Mouse (Mus musculus): Measurements from ENCODE around the gene Ube2q1. TPM values are rescaled to one million over a fixed set of nuclear protein-coding genes. Genes with fewer than 3 reads are reported as not detected.

Ube2q1 gene
- total RNA-seq, 2 experiments from 2014 or later = 51.3 to 89.0 TPM

- no peak for ATAC-seq (replicated peaks; ENCODE audit: low FRiP score, low TSS enrichment, poor library complexity, severe bottlenecking)
These were observed 45.2 kb downstream of the Ube2q1 start for GRCm38 (mm10) chr3:89818605-89819004.

GRCm38 (mm10) chr3:89819897-89820296, 46.5 kb downstream of the Ube2q1 start:
- ATAC-seq (replicated peaks; ENCODE audit: low FRiP score, low TSS enrichment, poor library complexity, severe bottlenecking) = no peak; the same call in 1 of the 2 replicates

- no peak for ATAC-seq (replicated peaks; ENCODE audit: low FRiP score, low TSS enrichment, poor library complexity, severe bottlenecking)
These were observed 47.1 kb downstream of the Ube2q1 start for GRCm38 (mm10) chr3:89820311-89821095.

DNA sequence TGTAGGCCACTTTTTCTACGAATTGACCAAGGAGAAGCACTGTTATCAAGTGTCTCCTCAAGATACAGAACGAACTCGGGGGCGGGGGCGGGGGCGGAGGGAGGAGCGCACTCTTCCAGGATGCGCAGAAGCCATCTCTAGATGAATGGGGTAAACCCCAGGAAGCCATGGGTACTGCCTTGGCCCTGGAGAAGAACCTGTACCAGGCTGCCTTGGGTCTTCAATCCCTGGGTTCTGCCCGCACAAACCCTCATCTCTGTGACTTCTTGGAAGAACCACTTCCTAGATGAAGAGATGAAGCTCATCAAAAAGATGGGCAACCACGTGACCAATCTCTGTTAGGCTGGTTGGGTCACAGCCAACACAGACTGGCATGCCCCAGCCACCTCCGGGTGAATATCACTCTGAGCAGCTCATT, 47.7 kb downstream of the Ube2q1 start:
- no peak for ATAC-seq (replicated peaks; ENCODE audit: low FRiP score, low TSS enrichment, poor library complexity, severe bottlenecking)

DNA sequence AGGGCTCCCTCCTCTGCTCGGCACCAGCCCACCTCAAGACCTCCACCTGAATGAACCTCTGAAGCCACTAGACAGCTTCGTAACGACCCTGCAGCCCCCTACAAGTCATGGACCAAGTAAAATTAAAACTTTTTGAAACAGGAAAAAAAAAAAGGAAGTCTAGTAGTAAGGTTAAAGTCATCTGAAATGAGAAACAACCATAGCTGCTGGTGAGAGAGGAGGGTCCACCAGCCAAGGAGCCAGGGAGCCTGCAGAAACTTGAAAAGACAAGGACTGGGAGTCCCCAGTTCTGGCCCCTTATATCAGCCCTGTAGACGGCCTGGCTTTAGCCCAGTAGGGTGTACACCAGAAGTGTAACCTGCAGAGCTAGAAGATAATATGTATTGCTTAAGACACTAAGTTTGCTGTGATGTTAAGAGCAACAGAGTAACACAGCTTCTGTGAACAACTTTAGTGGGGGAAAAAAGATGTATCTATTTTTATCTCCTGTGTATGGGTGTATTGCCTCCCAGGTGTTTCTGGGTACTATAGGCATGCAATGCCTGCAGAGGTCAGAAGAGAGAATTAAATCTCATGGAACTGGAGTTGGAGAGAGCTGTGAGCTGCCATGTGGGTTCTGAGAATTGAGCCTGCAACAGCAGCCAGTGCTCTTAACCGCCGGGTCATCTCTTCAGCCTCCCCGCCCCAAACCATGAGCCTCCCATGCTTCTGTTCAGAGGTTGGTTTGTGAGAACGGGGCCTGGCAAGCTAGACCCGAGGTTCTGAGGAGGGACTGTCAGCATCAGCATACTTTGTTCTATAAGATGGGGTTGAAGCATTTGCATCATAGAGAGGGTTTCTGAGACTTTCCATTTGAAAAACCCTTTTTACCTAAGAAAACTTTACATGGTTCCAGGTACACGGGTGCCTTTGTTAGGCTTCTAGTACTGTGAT, 48.4 kb downstream of the Ube2q1 start:
- no peak for ATAC-seq (replicated peaks; ENCODE audit: low FRiP score, low TSS enrichment, poor library complexity, severe bottlenecking)

DNA sequence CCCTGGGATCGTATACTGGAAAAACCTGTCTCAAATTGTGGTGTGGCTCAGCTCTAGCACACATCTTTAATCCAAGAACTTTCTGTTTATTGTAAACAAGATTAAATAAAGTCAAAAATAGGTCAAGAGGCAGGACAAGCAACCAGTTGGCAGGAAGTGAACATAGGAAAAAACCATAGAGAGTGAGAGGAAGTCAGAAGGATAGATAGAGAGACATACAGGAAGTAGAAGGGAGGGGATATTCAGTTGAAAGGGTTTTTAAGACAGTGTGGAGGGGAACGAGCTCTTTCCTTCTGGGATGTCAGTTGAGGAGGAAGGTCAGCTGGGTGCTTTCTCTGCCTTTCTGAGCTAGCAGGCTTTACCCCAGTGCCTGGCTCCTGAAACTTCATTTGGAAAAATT, 50.2 kb downstream of the Ube2q1 start:
- no peak for ATAC-seq (replicated peaks; ENCODE audit: low FRiP score, low TSS enrichment, poor library complexity, severe bottlenecking)

DNA sequence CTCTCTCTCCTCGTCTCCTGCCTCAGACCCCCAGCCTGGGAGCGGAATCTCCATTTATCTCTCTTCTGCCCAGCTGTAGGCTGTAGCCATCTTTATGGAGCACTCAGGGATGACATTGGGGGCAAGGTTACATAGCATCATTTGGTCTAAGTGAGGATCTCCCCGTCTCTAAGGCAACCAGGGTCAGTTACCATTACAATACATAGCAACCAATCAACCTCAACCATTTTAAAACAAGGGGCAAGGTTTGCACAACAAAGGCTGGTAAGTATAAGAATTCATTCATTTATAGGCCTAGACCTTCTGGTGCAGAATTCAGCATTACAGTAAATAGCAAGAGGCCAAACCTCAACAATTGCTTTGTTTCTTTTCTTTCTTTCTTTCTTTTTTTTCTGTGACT, 52.9 kb downstream of the Ube2q1 start:
- no peak for ATAC-seq (replicated peaks; ENCODE audit: low FRiP score, low TSS enrichment, poor library complexity, severe bottlenecking)

- no peak for ATAC-seq (replicated peaks; ENCODE audit: low FRiP score, low TSS enrichment, poor library complexity, severe bottlenecking)
These were observed 57.6 kb downstream of the Ube2q1 start, which contains the start of gene She for GRCm38 (mm10) chr3:89830815-89831591. Gene She (plus strand): TSS chr3:89831370.

Other genes starting within 250 kb of the Ube2q1 start
- 44.0 and 50.6 TPM in 2 replicates for gene Adar, start 58.6 kb upstream of the Ube2q1 start, total RNA-seq (2014; fragmentation: Nextera tagmentation)
- 21.0 and 29.4 TPM in 2 replicates for gene Adar, start 58.6 kb upstream of the Ube2q1 start, total RNA-seq (2017)
- gene Chrnb2, start 9.0 kb upstream of the Ube2q1 start, total RNA-seq (2014; fragmentation: Nextera tagmentation) = 1.0 and 1.9 TPM in 2 replicates
- gene Chrnb2, start 9.0 kb upstream of the Ube2q1 start, total RNA-seq (2017) = 0.38 and 0.76 TPM in 2 replicates
- not detected in 2 replicates for gene She, start 57.8 kb downstream of the Ube2q1 start, total RNA-seq (2014; fragmentation: Nextera tagmentation)
- gene She, start 57.8 kb downstream of the Ube2q1 start, total RNA-seq (2017) = not detected in 2 replicates
- 0.27 TPM in 1 of 2 replicates, not detected in the other for gene Il6ra, start 139.6 kb downstream of the Ube2q1 start, total RNA-seq (2014; fragmentation: Nextera tagmentation)
- gene Il6ra, start 139.6 kb downstream of the Ube2q1 start, total RNA-seq (2017) = 0.80 TPM in 2 replicates
- gene Atp8b2, start 189.9 kb downstream of the Ube2q1 start, total RNA-seq (2014; fragmentation: Nextera tagmentation) = 4.6 and 9.4 TPM in 2 replicates
- 7.8 and 12.8 TPM in 2 replicates for gene Atp8b2, start 189.9 kb downstream of the Ube2q1 start, total RNA-seq (2017)
- 162 and 225 TPM in 2 replicates for gene Hax1, start 225.2 kb downstream of the Ube2q1 start, total RNA-seq (2014; fragmentation: Nextera tagmentation)
- 72.2 and 78.6 TPM in 2 replicates for gene Hax1, start 225.2 kb downstream of the Ube2q1 start, total RNA-seq (2017)

Measured in megakaryocyte-erythroid progenitor cell, adult 5-6 weeks (primary cell).